Mouse (Mus musculus) cerebellum, adult 2 months (tissue): ENCODE measurements around the gene Nav3.

Experiments used
- CTCF ChIP-seq: fragments of 200-500 bp; IDR thresholded peaks from 2 replicates; pipeline ENCODE4 v1.5.1; 2011; ENCODE audit warnings: low read depth, mild to moderate bottlenecking, control low read depth, low read length, moderate library complexity, borderline replicate concordance; ENCODE audit not compliant: insufficient read depth
- POLR2A ChIP-seq: fragments of 200-500 bp; IDR thresholded peaks from 2 replicates; pipeline ENCODE4 v1.6.1; 2011; ENCODE audit warnings: low read length, control low read depth, borderline replicate concordance; ENCODE audit not compliant: insufficient read depth

DNA sequence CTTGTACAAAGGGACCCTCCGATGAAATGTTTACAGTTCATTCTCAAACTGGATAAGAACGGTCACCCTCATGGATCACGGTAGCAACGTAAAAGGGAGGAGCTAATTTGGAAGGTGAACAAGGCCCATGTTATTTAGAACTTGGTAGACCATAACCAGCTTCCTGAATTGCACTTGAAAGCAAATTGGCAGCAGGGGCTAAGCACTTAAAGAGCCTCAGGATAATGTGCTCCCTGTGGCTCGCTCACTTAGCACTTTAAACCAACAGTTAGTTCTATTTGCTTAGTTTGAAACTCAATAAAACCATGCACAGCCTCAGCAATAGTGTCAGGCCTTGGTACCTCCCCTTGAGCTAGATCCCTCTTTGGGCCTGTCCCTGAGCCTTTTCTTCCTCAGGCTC is 138.7 kb downstream of the Nav3 start:
- TF ChIP-seq CTCF (no peak), POLR2A (no peak)
